Mouse (Mus musculus) heart, postnatal 4 days (tissue): Measurements from ENCODE around the gene Mrpl23. TPM values are rescaled to one million over a fixed set of nuclear protein-coding genes. Genes with fewer than 3 reads are reported as not detected.

ENCODE experiments used
- DNase-seq: peaks from one replicate; pipeline ENCODE4 v3.0.0; 2021
- microRNA-seq, 2 experiments: library from miRNA; unstranded; fragments of <30 nt; microRNA quantifications; one replicate each; pipeline ENCODE4 v1.2.0; 2021 to 2022
- total RNA-seq, 2 experiments: library from RNA; stranded (reverse); gene quantifications; 2 replicates each; pipeline ENCODE4 v1.2.3; 2021

Mrpl23 gene
- total RNA-seq, 2 experiments from 2014 or later: 3.7 to 6.4 TPM

- DNase-seq: no peak
These were observed 42.4 kb downstream of the Mrpl23 start for GRCm38 (mm10) chr7:142574826-142575351.

DNA sequence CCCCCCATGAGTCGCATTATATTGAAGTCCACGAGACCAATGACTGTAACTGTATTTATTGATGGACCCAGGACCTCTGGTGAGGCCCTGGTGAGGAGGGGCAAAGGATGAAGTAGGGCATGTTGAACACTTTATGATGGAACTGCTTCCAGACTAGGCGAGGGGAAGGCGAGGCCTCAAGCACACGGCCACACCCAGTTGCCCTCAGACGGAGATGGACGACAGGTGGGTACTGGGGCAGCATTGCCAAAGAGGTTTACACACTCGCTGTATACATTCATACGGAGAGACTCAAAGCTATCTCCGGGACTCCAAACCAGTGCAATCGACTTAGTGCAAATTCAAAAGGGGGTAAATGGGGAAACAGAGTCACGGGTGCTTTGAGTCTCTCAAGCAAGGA, 43.0 kb downstream of the Mrpl23 start:
- DNase-seq: no peak

DNA sequence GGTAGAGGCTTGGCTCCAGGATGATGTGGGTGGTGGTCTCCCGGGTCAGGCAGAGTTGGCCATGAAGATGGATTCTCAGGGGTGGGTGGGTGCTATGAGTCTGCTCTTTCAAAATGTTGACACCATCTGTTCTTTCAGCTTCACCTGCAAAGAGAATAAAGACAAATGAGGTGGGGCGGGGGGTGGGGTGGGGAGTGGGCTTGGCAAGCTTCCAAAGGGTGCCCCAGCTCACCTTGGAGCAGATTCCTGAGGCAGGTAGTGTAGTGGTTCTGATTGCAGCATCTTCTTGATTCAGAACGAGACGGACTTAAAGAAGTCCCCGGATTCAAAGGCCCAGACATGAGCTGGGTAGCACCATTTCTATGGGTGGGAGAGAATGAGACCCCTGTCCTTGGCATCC, 43.5 kb downstream of the Mrpl23 start:
- no peak for DNase-seq

DNA sequence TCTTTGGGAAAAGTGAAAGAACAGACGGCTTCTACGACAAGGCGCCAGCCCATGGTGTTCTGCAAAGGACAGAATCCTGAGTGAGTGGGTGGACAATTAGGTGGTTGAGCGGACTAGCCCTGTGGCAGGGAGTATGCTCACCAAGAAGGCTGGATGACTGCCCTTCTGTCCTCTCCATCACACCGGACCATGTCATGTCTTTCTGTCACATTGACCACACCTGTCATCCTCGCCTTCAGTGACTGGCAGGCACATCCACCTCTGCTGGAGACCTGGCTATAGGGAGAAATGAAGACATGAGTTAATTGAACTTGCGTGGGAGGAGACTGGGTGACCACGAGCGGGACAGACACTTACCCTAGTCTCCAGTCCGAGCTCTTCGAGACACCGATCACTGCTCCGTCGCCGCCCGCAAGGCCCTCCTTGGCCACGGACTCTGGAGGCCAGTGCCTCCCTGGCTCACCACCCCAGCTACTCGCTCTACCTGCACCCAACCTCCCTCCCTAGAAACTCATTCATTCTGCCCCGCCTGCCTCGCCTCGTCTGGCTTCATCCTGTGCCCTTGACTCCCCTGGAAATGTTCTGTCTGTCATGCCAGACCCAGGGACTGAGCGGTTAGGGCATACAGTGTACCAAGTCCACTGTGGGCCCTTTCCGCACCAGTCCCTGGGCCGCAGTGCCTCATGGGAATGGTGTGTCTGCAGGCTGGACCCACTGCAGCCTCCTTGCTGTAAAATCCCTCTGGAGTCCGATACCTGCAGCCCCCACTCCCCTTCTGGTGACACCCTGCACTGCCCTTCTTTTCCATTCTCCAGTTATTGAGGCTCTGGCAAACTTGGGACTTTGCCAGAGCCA, 44.2 kb downstream of the Mrpl23 start:
- DNase-seq: no peak

DNA sequence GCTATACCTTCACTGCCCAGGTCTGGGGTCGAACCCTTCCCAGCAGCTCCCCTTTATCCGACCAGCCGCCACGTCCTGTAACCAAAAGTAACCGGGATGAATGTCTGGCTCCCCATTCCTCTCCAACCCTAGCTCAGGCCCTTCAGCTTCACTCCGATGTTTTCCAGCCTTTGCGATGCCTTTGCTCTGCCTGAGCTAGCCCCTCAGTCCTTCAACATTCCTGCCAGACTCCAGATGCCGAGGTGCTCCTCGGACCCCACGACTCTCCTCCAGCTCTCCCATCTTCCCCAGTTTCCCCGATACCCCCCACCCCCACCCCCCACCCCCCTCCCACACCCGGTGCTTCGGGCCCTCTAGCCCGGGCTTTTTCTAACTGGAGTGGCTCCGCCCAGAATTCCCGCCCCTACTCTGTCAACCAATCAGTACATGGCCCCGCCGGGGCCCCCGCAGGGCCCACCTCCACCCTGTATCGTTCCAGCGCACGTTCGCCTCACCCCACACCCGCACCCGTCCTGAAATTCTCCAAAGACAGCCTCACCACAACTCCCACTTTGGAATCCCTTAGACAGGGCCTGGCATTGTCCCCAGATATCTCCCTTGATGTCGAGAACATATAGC, 45.4 kb downstream of the Mrpl23 start:
- DNase-seq: peak; percentile 71

DNA sequence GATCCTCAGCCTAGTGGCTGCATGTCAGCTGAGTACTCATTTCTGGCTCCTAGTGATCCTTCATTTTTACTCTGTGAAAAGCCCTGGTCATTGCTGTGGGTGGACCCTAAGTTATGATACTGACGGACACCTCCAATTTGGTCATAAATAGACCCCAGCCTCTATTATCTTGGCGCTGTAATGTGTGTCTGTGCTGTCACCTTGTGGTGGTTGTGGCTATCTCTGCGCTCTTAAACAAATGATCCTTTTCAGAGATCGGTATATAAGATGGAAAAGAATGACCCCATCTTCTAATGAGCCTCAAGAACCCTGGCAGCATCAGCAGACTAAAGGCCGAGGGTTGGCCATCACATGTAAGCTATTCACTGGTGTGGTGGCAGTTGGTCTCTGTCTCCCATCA, 46.6 kb downstream of the Mrpl23 start:
- DNase-seq: no peak

DNA sequence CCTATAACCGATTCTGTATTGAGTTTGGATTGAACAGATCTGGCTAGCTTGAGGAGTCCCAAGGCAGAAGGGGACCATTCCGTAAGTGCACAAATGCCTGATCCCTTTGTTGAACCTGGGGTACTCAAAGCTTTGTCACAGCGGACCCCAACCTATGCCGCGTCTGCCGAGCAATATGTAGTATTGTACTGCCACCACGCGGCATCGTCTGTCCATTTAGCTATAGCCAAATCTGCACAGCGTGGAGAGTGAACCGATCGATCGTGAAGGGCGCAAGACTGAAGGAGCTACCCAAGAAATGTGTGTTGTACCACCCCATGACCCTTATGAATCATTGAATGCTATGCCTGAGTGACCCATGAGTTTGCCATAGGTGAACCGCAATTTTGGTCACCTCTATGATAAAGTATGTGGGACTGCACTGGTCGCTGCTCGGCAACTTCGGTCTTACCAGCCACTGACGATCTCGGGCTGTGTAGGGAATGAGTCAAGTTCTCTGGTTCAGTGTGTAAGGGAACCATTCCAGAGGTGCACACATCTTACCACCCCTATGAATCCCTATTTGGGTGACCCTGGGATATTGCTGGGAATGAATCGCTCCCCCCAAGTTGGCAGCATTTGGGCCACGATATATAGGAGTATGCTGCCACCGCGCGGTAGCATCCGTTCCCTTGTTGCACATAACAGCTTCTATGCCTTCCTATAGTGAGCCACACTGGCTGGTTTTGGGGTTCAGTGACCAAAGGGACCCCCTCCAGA, 47.8 kb downstream of the Mrpl23 start:
- peak; percentile 64 for DNase-seq

GRCm38 (mm10) chr7:142581186-142581585, 48.7 kb downstream of the Mrpl23 start:
- no peak for DNase-seq

GRCm38 (mm10) chr7:142581656-142582228, 49.3 kb downstream of the Mrpl23 start:
- peak; percentile 59 for DNase-seq

- no peak for DNase-seq
These were observed 52.4 kb downstream of the Mrpl23 start for GRCm38 (mm10) chr7:142584882-142585281.

GRCm38 (mm10) chr7:142585890-142586289, 53.4 kb downstream of the Mrpl23 start:
- no peak for DNase-seq

GRCm38 (mm10) chr7:142588282-142588941, 55.9 kb downstream of the Mrpl23 start:
- DNase-seq: peak; percentile 35

Small RNA genes within 50 kb of the gene (microRNA-seq; reads per million reads assigned to microRNA genes)
- 13.1 to 26.0 reads per million in 2 experiments for gene Mir675

Other genes with a start within 250 kb of the Mrpl23 start
- gene Krtap5-1, start 235.6 kb upstream of the Mrpl23 start, total RNA-seq: not detected
- gene Krtap5-4, start 229.1 kb upstream of the Mrpl23 start, total RNA-seq: not detected
- gene Ifitm10, start 158.9 kb upstream of the Mrpl23 start, total RNA-seq: 1 to 10 TPM; 2.0 TPM
- 1 to 10 TPM in 1 of 2 experiments, under 1 TPM in 1; 0.43 to 1.7 TPM for gene Gm49369, start 150.0 kb upstream of the Mrpl23 start, total RNA-seq
- 100 to 1,000 TPM; 344 to 370 TPM for gene Ctsd, start 144.6 kb upstream of the Mrpl23 start, total RNA-seq
- not detected for gene Syt8, start 97.8 kb upstream of the Mrpl23 start, total RNA-seq
- gene Tnni2, start 90.9 kb upstream of the Mrpl23 start, total RNA-seq: 10 to 100 TPM in 1 of 2 experiments, 1 to 10 TPM in 1; 6.6 to 16.4 TPM
- 100 to 1,000 TPM in 1 of 2 experiments, 10 to 100 TPM in 1; 93.3 to 108 TPM for gene Lsp1, start 71.9 kb upstream of the Mrpl23 start, total RNA-seq
- gene Tnnt3, start 33.9 kb upstream of the Mrpl23 start, total RNA-seq: 10 to 100 TPM in 1 of 2 experiments, under 1 TPM in 1; 0.98 to 10.9 TPM
- 1,000 to 10,000 TPM; 1,716 to 1,905 TPM for gene Igf2, start 134.1 kb downstream of the Mrpl23 start, total RNA-seq
- under 1 TPM in 1 of 2 experiments, not detected in 1; 0.16 TPM for gene Gm49394, start 137.3 kb downstream of the Mrpl23 start, total RNA-seq
- gene Ins2, start 210.7 kb downstream of the Mrpl23 start, total RNA-seq: 1 to 10 TPM in 1 of 2 experiments, not detected in 1; 1.5 TPM